Comparison of ENCODE assay signal across 9 mouse cellular contexts in genomic region chr17:29502669-29503665, GRCm38 (mm10). TPM values are rescaled to one million over a fixed set of nuclear protein-coding genes. Genes with fewer than 3 reads are reported as not detected.
DNase-seq lines count a peak whose midpoint lies in the region; ATAC-seq and TF ChIP-seq lines count a peak whose summit lies in the region.
"Had no signal": no experiment of that assay in that cellular context is flagged by ENCODE, and none has a peak within 500 bp of the region (broad histone marks: within the 10 kb centered on the region; RNA-seq: fewer than 3 reads in every experiment).

No protein-coding gene starts in this region.

- no peaks in the 10 kb centered on the region for H3K4me1 ChIP-seq in lung, embryonic 14.5 days (ENCODE audit: insufficient read depth)
- H3K4me1 ChIP-seq in hindbrain, postnatal 0 days (ENCODE audit: insufficient read depth, low read length), result no peaks in the 10 kb centered on the region
- peaks cover 94% of the 10 kb centered on the region for H3K4me1 ChIP-seq in megakaryocyte, embryonic 14.5 days

- H3K9ac ChIP-seq in lung, embryonic 14.5 days, result peak overlapping the region; percentile 9
- no peak overlapping the region; the same call in 1 of the 2 replicates for H3K9ac ChIP-seq in hindbrain, postnatal 0 days (replicated peaks; ENCODE audit: low read length)

- peak overlapping the region; percentile 19; the same call in 1 of the 2 replicates for H3K4me3 ChIP-seq in lung, embryonic 14.5 days (ENCODE audit: low read depth, low read length)
- H3K4me3 ChIP-seq in hindbrain, postnatal 0 days (ENCODE audit: low read length), result no peak overlapping the region
- peak overlapping the region; percentile 91 for H3K4me3 ChIP-seq in megakaryocyte, embryonic 14.5 days (replicated peaks)

- no peak for ATAC-seq in lung, embryonic 14.5 days (ENCODE audit: insufficient read depth)
- 0 out of 2 replicates have a peak, but pooled peaks have one; percentile 7 for ATAC-seq in common myeloid progenitor, adult 5-6 weeks (replicated peaks; ENCODE audit: low read depth, poor library complexity, severe bottlenecking)
- no peak for ATAC-seq in hindbrain, postnatal 0 days

- peak overlapping the region; percentile 58 for H3K4me2 ChIP-seq in lung, embryonic 14.5 days
- H3K4me2 ChIP-seq in hindbrain, postnatal 0 days (ENCODE audit: low read depth, low read length), result peak overlapping the region; percentile 38; the same call in 1 of the 2 replicates

- TF ChIP-seq CTCF in lung, embryonic 14.5 days (IDR thresholded peaks at IDR 0.05; ENCODE audit: low read depth), result no peak
- TF ChIP-seq CTCF in hindbrain, postnatal 0 days (IDR thresholded peaks at IDR 0.05; ENCODE audit: low read depth), result no peak

- no peaks in the 10 kb centered on the region for H3K27me3 ChIP-seq in lung, embryonic 14.5 days (ENCODE audit: insufficient read depth, low read length)
- no peaks in the 10 kb centered on the region for H3K27me3 ChIP-seq in hindbrain, postnatal 0 days (ENCODE audit: insufficient read depth, low read length)
- H3K27me3 ChIP-seq in megakaryocyte, embryonic 14.5 days (replicated peaks), result no peaks in the 10 kb centered on the region

- DNase-seq in lung, embryonic 14.5 days, result peak; percentile 45
- DNase-seq in lung, adult 18-20 months, result no peak
- no peak for DNase-seq in hindbrain, postnatal 0 days (ENCODE audit: low spot score)
- no peak for DNase-seq in cerebellum, adult 11 months
- no peak for DNase-seq in left cerebral cortex, adult 11 months (ENCODE audit: low spot score)
- DNase-seq: adrenal gland, postnatal 36 days had no signal

- H3K36me3 ChIP-seq in lung, embryonic 14.5 days (ENCODE audit: insufficient read depth), result no peaks in the 10 kb centered on the region
- H3K36me3 ChIP-seq in hindbrain, postnatal 0 days (ENCODE audit: insufficient read depth, low read length), result no peaks in the 10 kb centered on the region
- H3K36me3 ChIP-seq in megakaryocyte, embryonic 14.5 days (replicated peaks; ENCODE audit: low read length), result peaks cover 10% of the 10 kb centered on the region

- WGBS in lung, embryonic 14.5 days, result 9% methylated on average over 32 of the region's 32 CpGs
- WGBS in hindbrain, postnatal 0 days, result 16% methylated on average over 32 of the region's 32 CpGs

- H3K27ac ChIP-seq in lung, embryonic 14.5 days (ENCODE audit: low read depth), result 0 out of 2 replicates have a peak overlapping the region, but pooled peaks have one; percentile 20
- no peak overlapping the region for H3K27ac ChIP-seq in hindbrain, postnatal 0 days

- H3K9me3 ChIP-seq in lung, embryonic 14.5 days (ENCODE audit: low read depth, low read length), result no peaks in the 10 kb centered on the region
- H3K9me3 ChIP-seq in hindbrain, postnatal 0 days (ENCODE audit: low read length), result no peaks in the 10 kb centered on the region
- peaks cover 8% of the 10 kb centered on the region for H3K9me3 ChIP-seq in megakaryocyte, embryonic 14.5 days

RNA-seq across cellular contexts. Expression of gene Pim1, which starts 12.4 kb away (rescaled TPM):
- polyA plus RNA-seq in lung, embryonic 14.5 days (2014; fragmentation: Nextera tagmentation; extraction: Ambion mirVana), result 14.1 and 16.0 TPM in 2 replicates
- total RNA-seq in common myeloid progenitor, adult 5-6 weeks (2017), result 205 and 249 TPM in 2 replicates
- 15.4 and 18.9 TPM in 2 replicates for total RNA-seq in hindbrain, postnatal 0 days (2014; rRNA removed)
- 14.6 and 16.8 TPM in 2 replicates for polyA plus RNA-seq in hindbrain, postnatal 0 days (2015; fragmentation: Nextera tagmentation; extraction: Ambion mirVana)
- polyA plus RNA-seq in megakaryocyte, embryonic 14.5 days (2012; ENCODE audit: insufficient read depth, low replicate concordance), result 350 and 629 TPM in 2 replicates

RNA-seq across cellular contexts. Expression of gene Gm17657, which starts 46.5 kb away (rescaled TPM):
- not detected in 2 replicates for polyA plus RNA-seq in lung, embryonic 14.5 days (2014; fragmentation: Nextera tagmentation; extraction: Ambion mirVana)
- total RNA-seq in common myeloid progenitor, adult 5-6 weeks (2017), result not detected in 2 replicates
- total RNA-seq in hindbrain, postnatal 0 days (2014; rRNA removed), result not detected in 2 replicates
- polyA plus RNA-seq in hindbrain, postnatal 0 days (2015; fragmentation: Nextera tagmentation; extraction: Ambion mirVana), result not detected in 2 replicates
- not detected in 2 replicates for polyA plus RNA-seq in megakaryocyte, embryonic 14.5 days (2012; ENCODE audit: insufficient read depth, low replicate concordance)
- total RNA-seq: adrenal gland, postnatal 36 days had no signal
- polyA plus RNA-seq: neural tube, embryonic 11.5 days had no signal

RNA-seq across cellular contexts. Expression of gene Tbc1d22b, which starts 46.6 kb away (rescaled TPM):
- 17.4 TPM in 2 replicates for polyA plus RNA-seq in lung, embryonic 14.5 days (2014; fragmentation: Nextera tagmentation; extraction: Ambion mirVana)
- total RNA-seq in common myeloid progenitor, adult 5-6 weeks (2017), result 7.0 and 9.6 TPM in 2 replicates
- total RNA-seq in hindbrain, postnatal 0 days (2014; rRNA removed), result 39.4 and 40.4 TPM in 2 replicates
- polyA plus RNA-seq in hindbrain, postnatal 0 days (2015; fragmentation: Nextera tagmentation; extraction: Ambion mirVana), result 21.3 and 26.4 TPM in 2 replicates
- 9.9 and 12.4 TPM in 2 replicates for polyA plus RNA-seq in megakaryocyte, embryonic 14.5 days (2012; ENCODE audit: insufficient read depth, low replicate concordance)

RNA-seq across cellular contexts. Expression of gene Tmem217, which starts 49.2 kb away (rescaled TPM):
- 0.43 and 0.46 TPM in 2 replicates for polyA plus RNA-seq in lung, embryonic 14.5 days (2014; fragmentation: Nextera tagmentation; extraction: Ambion mirVana)
- 0.05 TPM in 1 of 2 replicates, not detected in the other for total RNA-seq in common myeloid progenitor, adult 5-6 weeks (2017)
- not detected in 2 replicates for total RNA-seq in hindbrain, postnatal 0 days (2014; rRNA removed)
- 0.90 and 1.2 TPM in 2 replicates for polyA plus RNA-seq in hindbrain, postnatal 0 days (2015; fragmentation: Nextera tagmentation; extraction: Ambion mirVana)
- polyA plus RNA-seq in megakaryocyte, embryonic 14.5 days (2012; ENCODE audit: insufficient read depth, low replicate concordance), result 0.20 TPM in 1 of 2 replicates, not detected in the other
- total RNA-seq: adrenal gland, postnatal 36 days had no signal

Comparison
In these comparisons a context has a peak if more than half of its experiments do, and no peak if none do; other contexts are left out.
1. RNA of gene Pim1, which starts 12.4 kb away (polyA plus RNA-seq): 350 to 629 TPM in megakaryocyte, embryonic 14.5 days; 14.6 to 16.8 TPM in hindbrain, postnatal 0 days and 14.1 to 16.0 TPM in lung, embryonic 14.5 days; every median in the first group is over 10 times any median in the second.